Mouse (Mus musculus): ENCODE data around the gene Rangrf. TPM values are rescaled to one million over a fixed set of nuclear protein-coding genes. Genes with fewer than 3 reads are reported as not detected.
"Not testable (repeated sequence)": the region's sequence is repeated elsewhere in the genome, so short reads cannot be mapped to it uniquely, and the experiment has no call there.

Rangrf gene
- polyA plus RNA-seq, 1 experiment from 2014 or later = 69.7 TPM

GRCm38 (mm10) chr11:68968752-68969151, 6.2 kb downstream of the Rangrf start:
- 84% methylated on average over 11 of the region's 11 CpGs for WGBS
- no peak for DNase-seq (ENCODE audit: low spot score)
- H3K4me3 ChIP-seq = peak overlapping the region; percentile 69; the same call in 1 of the 2 replicates

DNA sequence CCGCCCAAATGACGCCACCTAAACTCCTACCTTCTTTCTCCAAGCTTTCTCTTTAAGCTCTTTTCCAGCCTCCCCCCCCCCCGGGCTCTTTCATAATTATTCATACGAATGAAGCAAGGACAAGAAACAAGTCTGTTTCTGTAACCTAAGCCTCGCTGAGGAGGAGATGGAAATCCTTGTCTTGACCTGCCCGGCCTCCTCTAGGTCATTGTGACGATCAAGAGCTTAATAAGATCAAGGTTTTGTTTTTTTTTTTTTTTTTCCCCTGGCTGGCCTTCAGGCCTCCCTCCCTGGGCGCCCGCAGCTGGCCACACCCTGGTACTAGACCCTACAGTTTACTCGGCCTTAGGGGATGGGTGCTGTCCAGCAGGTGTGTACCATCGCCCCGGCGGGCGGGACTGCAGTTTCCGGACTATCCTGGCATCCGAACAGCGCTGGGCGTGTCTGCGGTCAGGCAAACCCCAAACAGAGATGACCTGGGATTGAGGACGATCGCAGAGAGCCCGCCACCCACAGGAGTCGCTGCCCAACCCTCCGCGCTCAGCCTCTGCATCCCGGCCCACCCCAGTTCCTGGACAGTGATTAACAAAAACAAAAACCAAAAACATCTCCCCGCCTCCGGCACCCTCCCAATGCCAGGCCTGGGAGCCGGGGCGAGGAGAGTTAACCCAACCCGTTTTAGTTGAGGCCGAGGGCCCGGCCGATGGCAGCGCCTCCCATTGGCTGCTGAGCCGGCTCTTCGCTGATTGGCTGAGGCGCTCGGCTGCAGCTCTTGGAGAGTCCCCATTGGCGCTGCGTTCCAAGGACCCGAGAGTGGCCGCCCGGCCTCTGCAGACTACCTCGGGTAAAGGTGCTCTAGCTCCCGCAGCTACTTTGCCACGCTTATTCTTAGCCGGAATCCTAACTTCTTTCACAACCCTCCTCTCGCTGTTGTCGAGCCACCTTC, 7.4 kb downstream of the Rangrf start, which contains the start of gene Slc25a35:
Slc25a35 (plus strand) TSS at position 795 of the 946 bp plus-strand sequence.
- 2% methylated on average over 50 of the region's 50 CpGs for WGBS
- DNase-seq (ENCODE audit: low spot score) = peak; percentile 90
- Histone ChIP-seq H3K4me1 (replicated peaks) (peaks cover 28% of the 10 kb centered on the region), H3K36me3 (no peaks in the 10 kb centered on the region), H3K27ac (peak within 1 kb of the TSS; percentile 85), H3K4me3 (peak within 1 kb of the TSS; percentile 69), H3K9me3 (no peaks in the 10 kb centered on the region), H3K27me3 (ENCODE audit: insufficient read depth, poor library complexity, severe bottlenecking) (peaks cover 18% of the 10 kb centered on the region)

More at GRCm38 (mm10) chr11:68968752-68969151, 6.2 kb downstream of the Rangrf start:
- Histone ChIP-seq H3K4me1 (replicated peaks) (peaks cover 35% of the 10 kb centered on the region), H3K27me3 (ENCODE audit: insufficient read depth, poor library complexity, severe bottlenecking) (peaks cover 18% of the 10 kb centered on the region), H3K27ac (no peak overlapping the region), H3K9me3 (no peaks in the 10 kb centered on the region), H3K36me3 (no peaks in the 10 kb centered on the region)

DNA sequence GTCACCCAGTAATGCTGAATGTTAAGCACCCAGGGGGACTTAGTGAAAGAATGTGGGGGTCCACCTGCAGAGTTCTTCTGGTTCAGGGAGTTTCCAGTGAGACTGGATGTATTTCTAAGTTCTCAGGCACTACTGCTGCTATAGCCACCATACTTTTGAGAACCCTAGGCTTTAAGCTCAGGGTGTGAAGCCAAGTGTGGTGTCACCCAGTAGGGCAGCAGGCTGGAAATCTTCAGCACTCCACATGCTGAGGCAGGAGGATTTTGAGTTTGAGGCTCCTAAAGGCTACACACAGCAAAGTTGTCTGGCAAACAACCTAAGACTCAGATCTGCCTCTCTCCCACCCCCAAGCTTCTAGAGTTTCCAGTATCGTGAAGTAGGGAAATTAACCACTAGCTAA, 8.4 kb downstream of the Rangrf start:
- Histone ChIP-seq H3K27ac (no peak overlapping the region), H3K36me3 (no peaks in the 10 kb centered on the region), H3K4me1 (replicated peaks) (peaks cover 21% of the 10 kb centered on the region), H3K27me3 (ENCODE audit: insufficient read depth, poor library complexity, severe bottlenecking) (peaks cover 18% of the 10 kb centered on the region), H3K4me3 (no peak overlapping the region), H3K9me3 (no peaks in the 10 kb centered on the region)
- no peak for DNase-seq (ENCODE audit: low spot score)
- 54% methylated on average over 1 of the region's 1 CpGs for WGBS

DNA sequence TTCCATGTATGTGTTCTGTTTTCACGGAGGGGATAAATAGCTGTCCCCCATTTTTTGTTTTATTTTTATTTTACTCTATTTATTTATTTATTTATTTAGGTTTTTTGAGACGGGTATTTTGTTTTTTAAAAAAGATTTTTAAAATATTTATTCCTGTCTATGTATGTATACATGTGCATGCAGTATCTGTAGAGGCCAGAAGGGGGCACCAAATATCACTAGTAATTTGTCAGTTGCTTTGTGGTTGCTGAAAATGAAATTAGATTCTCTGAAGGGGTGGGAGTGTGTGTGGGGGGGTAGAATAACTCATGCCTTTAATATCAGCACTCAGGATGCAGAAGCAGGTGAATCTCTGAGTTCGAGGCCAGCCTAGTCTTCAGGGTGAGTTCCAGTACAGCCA, 9.1 kb downstream of the Rangrf start:
- peak; percentile 51 for DNase-seq (ENCODE audit: low spot score)
- Histone ChIP-seq H3K27ac (no peak overlapping the region), H3K27me3 (ENCODE audit: insufficient read depth, poor library complexity, severe bottlenecking) (peaks cover 18% of the 10 kb centered on the region), H3K4me1 (replicated peaks) (peaks cover 21% of the 10 kb centered on the region), H3K4me3 (no peak overlapping the region), H3K36me3 (no peaks in the 10 kb centered on the region), H3K9me3 (no peaks in the 10 kb centered on the region)
- 37% methylated on average over 3 of the region's 3 CpGs for WGBS

- Histone ChIP-seq H3K27ac (no peak overlapping the region), H3K36me3 (no peaks in the 10 kb centered on the region), H3K4me3 (no peak overlapping the region), H3K4me1 (replicated peaks) (peaks cover 21% of the 10 kb centered on the region), H3K9me3 (no peaks in the 10 kb centered on the region), H3K27me3 (ENCODE audit: insufficient read depth, poor library complexity, severe bottlenecking) (peaks cover 18% of the 10 kb centered on the region)
- DNase-seq (ENCODE audit: low spot score) = no peak
These were observed 9.9 kb downstream of the Rangrf start for GRCm38 (mm10) chr11:68965050-68965449.

DNA sequence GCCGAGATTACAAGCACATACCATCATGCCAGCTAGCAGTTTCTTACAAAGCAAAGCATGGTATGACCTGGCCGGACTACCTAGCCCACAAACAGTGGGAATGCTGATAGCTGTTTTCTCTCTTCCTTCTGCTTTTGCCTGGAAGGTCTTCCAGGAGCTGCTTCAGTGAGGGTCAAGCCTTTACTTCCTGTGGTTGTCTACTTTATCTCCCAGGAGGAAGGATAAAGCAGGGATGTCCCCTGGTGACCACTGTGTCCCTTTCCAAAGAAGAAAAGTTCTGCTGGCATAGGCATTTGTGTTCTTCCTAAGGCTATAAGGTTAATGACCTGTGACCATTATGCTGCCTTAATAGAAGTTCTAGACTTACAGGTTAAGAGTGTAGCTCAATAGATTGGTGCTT, 11.6 kb downstream of the Rangrf start:
- WGBS = 84% methylated on average over 2 of the region's 2 CpGs
- Histone ChIP-seq H3K36me3 (no peaks in the 10 kb centered on the region), H3K27me3 (ENCODE audit: insufficient read depth, poor library complexity, severe bottlenecking) (peaks cover 9% of the 10 kb centered on the region), H3K27ac (no peak overlapping the region), H3K9me3 (no peaks in the 10 kb centered on the region), H3K4me3 (no peak overlapping the region), H3K4me1 (replicated peaks) (peaks cover 16% of the 10 kb centered on the region)
- DNase-seq (ENCODE audit: low spot score) = no peak

DNA sequence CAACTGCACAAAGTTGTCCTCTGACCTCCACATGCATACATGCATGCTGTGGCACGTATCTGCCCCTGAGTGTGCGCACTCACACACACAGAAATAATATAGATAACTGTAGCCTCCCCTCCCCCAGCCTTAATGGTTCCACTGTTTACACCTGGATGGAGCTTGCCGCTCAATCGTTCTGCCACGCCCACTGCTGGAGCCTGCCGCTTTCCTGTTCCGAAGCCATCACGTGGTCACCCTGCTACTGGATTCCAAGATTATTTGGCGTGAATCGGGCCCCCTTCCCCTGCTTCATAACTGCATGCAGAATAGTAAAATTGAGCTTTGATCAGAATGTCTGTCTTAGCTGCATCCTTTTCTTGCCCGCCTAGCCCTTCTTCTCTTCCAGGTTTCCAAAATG, 12.8 kb downstream of the Rangrf start:
- not testable (repeated sequence) for H3K36me3 ChIP-seq; H3K4me1 ChIP-seq (replicated peaks); H3K4me3 ChIP-seq; H3K27ac ChIP-seq; H3K9me3 ChIP-seq; DNase-seq (ENCODE audit: low spot score)
- H3K27me3 ChIP-seq (ENCODE audit: insufficient read depth, poor library complexity, severe bottlenecking) = peaks cover 17% of the 10 kb centered on the region
- 31% methylated on average over 11 of the region's 11 CpGs for WGBS

DNA sequence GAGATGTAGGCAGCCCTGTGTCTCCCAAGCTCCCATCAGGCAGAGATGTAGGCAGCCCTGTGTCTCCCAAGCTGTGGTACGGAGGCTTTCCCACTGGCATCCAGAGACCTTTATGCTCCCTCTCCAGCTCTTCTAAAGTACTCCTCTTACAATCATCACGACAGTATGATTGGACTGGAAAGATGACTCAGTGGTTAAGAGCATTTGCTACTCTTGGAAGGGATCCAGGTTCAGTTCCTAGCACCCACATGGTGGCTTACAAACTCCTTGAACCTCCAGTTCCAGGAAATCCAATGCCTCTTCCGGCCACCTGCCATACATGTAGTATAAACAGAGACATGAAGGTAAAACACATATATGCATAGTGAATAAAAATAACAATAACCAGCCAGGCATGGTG, 13.4 kb downstream of the Rangrf start:
- no peak overlapping the region for H3K27ac ChIP-seq
- no peaks in the 10 kb centered on the region for H3K9me3 ChIP-seq
- peaks cover 17% of the 10 kb centered on the region for H3K27me3 ChIP-seq (ENCODE audit: insufficient read depth, poor library complexity, severe bottlenecking)
- peaks cover 5% of the 10 kb centered on the region for H3K4me1 ChIP-seq (replicated peaks)
- no peak overlapping the region for H3K4me3 ChIP-seq
- no peaks in the 10 kb centered on the region for H3K36me3 ChIP-seq
- no peak for DNase-seq (ENCODE audit: low spot score)
- WGBS = 83% methylated on average over 3 of the region's 3 CpGs

DNA sequence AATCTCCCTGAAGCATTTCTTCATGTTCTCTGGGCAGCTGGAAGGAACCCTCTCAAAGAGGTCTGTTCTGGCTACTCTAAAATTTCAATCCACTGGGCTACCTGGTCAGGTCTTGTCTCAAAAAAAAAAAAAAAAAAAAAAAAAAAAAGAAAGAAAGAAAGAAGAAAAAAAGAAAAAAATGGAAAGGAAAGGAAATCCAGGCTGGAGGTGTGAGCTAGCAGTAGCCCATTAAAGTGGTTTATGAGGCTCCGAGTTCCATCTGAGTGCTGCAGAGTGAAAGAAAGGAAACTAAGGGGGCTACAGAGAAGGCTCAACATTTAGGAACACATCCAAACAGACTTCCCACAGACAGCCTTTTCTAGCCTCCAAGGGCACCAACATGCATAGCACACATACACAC, 17.0 kb downstream of the Rangrf start:
- WGBS = 90% methylated on average over 1 of the region's 1 CpGs
- Histone ChIP-seq H3K4me3 (no peak overlapping the region), H3K27ac (no peak overlapping the region), H3K36me3 (no peaks in the 10 kb centered on the region), H3K9me3 (no peaks in the 10 kb centered on the region), H3K27me3 (ENCODE audit: insufficient read depth, poor library complexity, severe bottlenecking) (peaks cover 51% of the 10 kb centered on the region), H3K4me1 (replicated peaks) (peaks cover 28% of the 10 kb centered on the region)
- no peak for DNase-seq (ENCODE audit: low spot score)

DNA sequence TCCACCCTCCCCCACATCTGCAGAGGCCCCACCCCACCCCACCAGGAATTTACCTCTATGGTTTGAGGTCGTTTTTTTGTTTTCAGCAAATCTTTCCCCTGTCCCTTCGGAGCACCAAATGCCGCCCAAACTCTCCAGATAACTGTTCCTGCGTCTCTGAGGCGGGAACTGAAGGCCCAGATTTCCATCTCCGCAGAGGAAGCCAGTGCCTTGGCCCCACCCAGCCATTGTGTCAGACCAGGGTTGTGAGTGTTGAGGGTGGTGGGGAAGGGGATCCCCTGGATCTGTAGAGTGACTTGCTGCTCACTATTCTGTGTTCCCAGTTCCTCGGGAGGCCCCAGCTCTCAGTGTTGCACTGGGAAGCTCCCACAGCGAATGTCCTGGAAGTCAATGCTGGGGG, 17.7 kb downstream of the Rangrf start, which contains the start of gene Arhgef15:
Arhgef15 (minus strand) TSS at position 173 of the 400 bp plus-strand sequence.
- Histone ChIP-seq H3K36me3 (no peaks in the 10 kb centered on the region), H3K4me1 (replicated peaks) (peaks cover 28% of the 10 kb centered on the region), H3K9me3 (no peaks in the 10 kb centered on the region), H3K27ac (peak within 1 kb of the TSS; percentile 1; the same call in 1 of the 2 replicates), H3K4me3 (peak within 1 kb of the TSS; percentile 37), H3K27me3 (ENCODE audit: insufficient read depth, poor library complexity, severe bottlenecking) (peaks cover 57% of the 10 kb centered on the region)
- WGBS = 33% methylated on average over 8 of the region's 8 CpGs
- no peak for DNase-seq (ENCODE audit: low spot score)

GRCm38 (mm10) chr11:68956697-68957096, 18.3 kb downstream of the Rangrf start:
- Histone ChIP-seq H3K27ac (no peak overlapping the region; the same call in 1 of the 2 replicates), H3K4me3 (peak overlapping the region; percentile 37), H3K36me3 (no peaks in the 10 kb centered on the region), H3K9me3 (no peaks in the 10 kb centered on the region), H3K4me1 (replicated peaks) (peaks cover 28% of the 10 kb centered on the region), H3K27me3 (ENCODE audit: insufficient read depth, poor library complexity, severe bottlenecking) (peaks cover 63% of the 10 kb centered on the region)
- WGBS = 26% methylated on average over 13 of the region's 13 CpGs
- DNase-seq (ENCODE audit: low spot score) = no peak

DNA sequence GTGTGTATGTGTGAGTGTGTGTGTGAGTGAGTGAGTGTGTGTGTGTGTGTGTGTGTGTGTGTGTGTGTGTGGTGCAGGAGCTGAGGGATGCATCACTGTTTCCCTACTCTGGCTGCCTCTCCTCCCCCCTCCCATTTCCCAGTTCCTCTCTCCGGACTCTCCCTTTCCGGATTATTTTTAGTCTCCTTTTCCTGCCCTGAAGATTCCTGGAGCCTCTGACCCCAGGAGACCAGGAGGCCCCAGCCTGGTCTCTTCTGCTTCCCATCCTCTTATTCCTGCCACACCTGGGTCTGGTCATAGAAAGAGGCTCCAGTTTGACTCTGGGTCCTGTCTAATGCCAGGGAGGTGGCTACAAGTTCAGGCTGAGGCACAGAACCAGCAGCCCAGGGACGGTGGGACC, 18.9 kb downstream of the Rangrf start:
- WGBS = 44% methylated on average over 3 of the region's 3 CpGs
- H3K27ac ChIP-seq = no peak overlapping the region; the same call in 1 of the 2 replicates
- H3K36me3 ChIP-seq = no peaks in the 10 kb centered on the region
- H3K27me3 ChIP-seq (ENCODE audit: insufficient read depth, poor library complexity, severe bottlenecking) = peaks cover 69% of the 10 kb centered on the region
- peaks cover 28% of the 10 kb centered on the region for H3K4me1 ChIP-seq (replicated peaks)
- no peak for DNase-seq (ENCODE audit: low spot score)
- no peaks in the 10 kb centered on the region for H3K9me3 ChIP-seq
- peak overlapping the region; percentile 37 for H3K4me3 ChIP-seq

- H3K27me3 ChIP-seq (ENCODE audit: insufficient read depth, poor library complexity, severe bottlenecking) = peaks cover 73% of the 10 kb centered on the region
- H3K4me3 ChIP-seq = peak overlapping the region; percentile 51
- H3K27ac ChIP-seq = no peak overlapping the region
- no peak for DNase-seq (ENCODE audit: low spot score)
- WGBS = 69% methylated on average over 5 of the region's 5 CpGs
- no peaks in the 10 kb centered on the region for H3K9me3 ChIP-seq
- H3K4me1 ChIP-seq (replicated peaks) = peaks cover 28% of the 10 kb centered on the region
- no peaks in the 10 kb centered on the region for H3K36me3 ChIP-seq
These were observed 19.5 kb downstream of the Rangrf start for GRCm38 (mm10) chr11:68955473-68955872.

All from hindbrain, embryonic 10.5 days (tissue).